Mouse (Mus musculus): ENCODE data around the gene B3galt4.

- TF ChIP-seq CTCF (IDR thresholded peaks at IDR 0.05; ENCODE audit: low read depth, low read length) = no peak
- no peak for TF ChIP-seq POLR2A (IDR thresholded peaks at IDR 0.05; ENCODE audit: insufficient read depth, low read length)
Measured at GRCm38 (mm10) chr17:33947430-33948089, 3.7 kb downstream of the B3galt4 start.

Data from ES-Bruce4 (cell line).